Mouse (Mus musculus) left cerebral cortex, adult 11 months (tissue): ENCODE measurements at regions not wholly inside any gene's neighbourhood (a gene's known extent, or its start where the extent isn't known, plus 50 kb on each side); places are given as distances from the start of the nearest gene placed in this dataset.

ENCODE experiments used
- DNase-seq: peaks from one replicate; pipeline ENCODE4 v3.0.0; 2022; ENCODE audit warnings: low spot score

GRCm38 (mm10) chr14:118422351-118423001 is 155.7 kb downstream of the Gm9376 start:
- no peak for DNase-seq

- DNase-seq = no peak
Observed at GRCm38 (mm10) chr14:118423269-118423668, 156.5 kb downstream of the Gm9376 start.

GRCm38 (mm10) chr14:118426562-118426961 is 159.8 kb downstream of the Gm9376 start:
- no peak for DNase-seq

GRCm38 (mm10) chr14:118430286-118430685 is 163.5 kb downstream of the Gm9376 start:
- no peak for DNase-seq

GRCm38 (mm10) chr14:118430740-118431139 is 164.0 kb downstream of the Gm9376 start:
- DNase-seq = no peak

GRCm38 (mm10) chr14:118431241-118431882 is 164.6 kb downstream of the Gm9376 start:
- no peak for DNase-seq
